Mouse (Mus musculus) MN1 (cell line): ENCODE measurements around the gene Smad3.

ENCODE experiments used
- DNase-seq: peaks from one replicate; pipeline ENCODE4 v3.0.0-alpha.2; 2016; ENCODE audit warnings: low spot score

The Smad3 gene

GRCm38 (mm10) chr9:63632045-63632444 lies 125.7 kb downstream of the Smad3 start:
- no peak for DNase-seq

- DNase-seq, result no peak
These were observed 132.6 kb downstream of the Smad3 start for GRCm38 (mm10) chr9:63625090-63625756.

DNA sequence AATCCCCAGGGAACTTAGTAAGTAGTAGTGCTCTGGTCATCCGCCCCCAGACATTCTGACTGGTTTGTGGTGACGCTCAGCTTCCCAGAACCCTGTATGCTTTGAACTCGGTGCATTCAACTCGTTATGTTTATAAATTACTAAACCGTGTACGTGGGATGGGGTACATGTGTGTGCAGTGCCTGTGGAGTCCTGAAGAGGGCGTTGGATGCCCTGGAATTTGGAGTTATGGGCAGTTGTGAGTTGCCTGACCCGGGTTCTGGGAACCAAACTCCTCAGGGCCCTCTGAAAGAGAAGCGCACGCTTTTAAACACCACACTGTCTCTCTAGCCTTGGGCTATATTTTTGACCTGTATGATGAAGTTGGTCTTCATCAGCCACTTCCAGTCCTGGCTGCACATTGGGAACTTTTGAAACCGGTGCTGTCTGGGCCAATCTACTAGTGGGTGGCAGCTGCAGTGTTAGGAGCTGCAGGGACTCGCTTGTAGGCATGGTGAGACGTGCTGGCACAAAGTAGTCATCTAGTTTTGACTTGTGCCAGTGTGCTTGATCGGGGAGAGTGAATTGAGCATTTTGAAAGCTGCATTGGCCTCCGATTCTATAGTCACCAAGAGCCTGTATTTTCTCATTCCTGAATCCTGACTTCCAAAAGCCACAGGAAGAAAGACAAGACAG lies 133.8 kb downstream of the Smad3 start:
- DNase-seq, result no peak

DNA sequence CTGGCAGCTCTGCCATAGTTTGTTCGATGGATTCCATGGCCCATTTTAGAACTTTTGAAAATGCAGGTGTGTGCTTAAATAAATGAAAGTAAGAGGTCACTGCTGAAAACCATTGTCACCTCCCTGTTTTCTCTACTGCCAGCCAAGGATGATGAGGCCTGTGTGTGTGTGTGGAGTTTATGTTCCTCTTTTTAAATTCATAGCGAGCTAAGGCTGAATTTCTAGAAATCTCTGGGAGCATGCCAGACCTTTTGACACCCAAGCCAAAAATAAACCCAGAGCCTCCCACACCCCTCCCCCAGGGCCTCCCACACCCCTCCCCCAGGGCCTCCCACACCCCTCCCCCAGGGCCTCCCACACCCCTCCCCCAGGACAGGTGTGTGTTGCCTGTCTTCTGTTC lies 139.8 kb downstream of the Smad3 start:
- DNase-seq, result no peak

DNA sequence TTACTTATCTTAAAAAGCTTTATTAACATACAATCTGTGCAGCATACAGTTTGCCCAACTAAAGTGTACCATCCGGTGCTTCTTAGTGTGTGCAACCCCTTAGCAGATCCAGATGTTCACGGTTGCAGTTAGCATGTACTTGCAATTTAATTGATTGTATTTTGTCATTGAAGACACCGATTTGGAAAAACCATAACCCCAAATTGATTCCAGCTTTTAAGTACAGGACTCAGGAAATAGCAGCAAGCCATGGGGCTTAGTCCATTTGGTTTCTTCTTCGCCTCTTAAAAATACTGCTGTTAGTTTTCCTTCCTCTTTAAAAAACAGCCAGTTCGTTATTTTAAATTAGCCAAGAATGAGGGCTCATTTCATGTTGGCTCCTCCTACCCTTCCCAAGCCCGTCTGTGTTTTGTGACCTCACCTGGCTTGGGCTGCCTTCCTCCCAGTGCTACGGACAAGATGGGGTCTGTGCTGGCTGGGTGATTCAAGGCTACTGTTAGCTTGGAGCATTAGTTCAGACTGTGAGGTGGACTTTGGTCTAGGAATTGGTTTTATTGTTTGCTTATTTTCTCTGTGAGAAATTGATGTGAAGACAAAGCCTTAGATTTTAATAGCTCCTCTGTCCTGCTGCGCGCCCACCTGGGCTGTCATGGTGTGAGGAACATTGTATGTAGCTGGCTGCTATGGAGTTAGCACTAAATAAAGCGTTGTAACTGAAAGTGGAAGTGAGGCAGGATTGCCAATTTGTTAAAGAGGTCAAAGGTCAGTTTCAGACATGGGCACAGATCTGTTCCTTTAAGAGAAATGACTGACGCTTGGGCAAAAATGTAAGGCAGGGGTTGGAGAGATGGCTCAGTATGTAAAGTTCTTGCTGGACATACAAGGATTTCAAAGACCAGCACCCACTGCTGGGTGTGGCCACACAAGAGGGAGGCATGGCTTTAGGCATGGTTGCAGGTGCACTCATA lies 143.5 kb downstream of the Smad3 start:
- no peak for DNase-seq

GRCm38 (mm10) chr9:63613569-63613968 lies 144.2 kb downstream of the Smad3 start:
- no peak for DNase-seq

DNA sequence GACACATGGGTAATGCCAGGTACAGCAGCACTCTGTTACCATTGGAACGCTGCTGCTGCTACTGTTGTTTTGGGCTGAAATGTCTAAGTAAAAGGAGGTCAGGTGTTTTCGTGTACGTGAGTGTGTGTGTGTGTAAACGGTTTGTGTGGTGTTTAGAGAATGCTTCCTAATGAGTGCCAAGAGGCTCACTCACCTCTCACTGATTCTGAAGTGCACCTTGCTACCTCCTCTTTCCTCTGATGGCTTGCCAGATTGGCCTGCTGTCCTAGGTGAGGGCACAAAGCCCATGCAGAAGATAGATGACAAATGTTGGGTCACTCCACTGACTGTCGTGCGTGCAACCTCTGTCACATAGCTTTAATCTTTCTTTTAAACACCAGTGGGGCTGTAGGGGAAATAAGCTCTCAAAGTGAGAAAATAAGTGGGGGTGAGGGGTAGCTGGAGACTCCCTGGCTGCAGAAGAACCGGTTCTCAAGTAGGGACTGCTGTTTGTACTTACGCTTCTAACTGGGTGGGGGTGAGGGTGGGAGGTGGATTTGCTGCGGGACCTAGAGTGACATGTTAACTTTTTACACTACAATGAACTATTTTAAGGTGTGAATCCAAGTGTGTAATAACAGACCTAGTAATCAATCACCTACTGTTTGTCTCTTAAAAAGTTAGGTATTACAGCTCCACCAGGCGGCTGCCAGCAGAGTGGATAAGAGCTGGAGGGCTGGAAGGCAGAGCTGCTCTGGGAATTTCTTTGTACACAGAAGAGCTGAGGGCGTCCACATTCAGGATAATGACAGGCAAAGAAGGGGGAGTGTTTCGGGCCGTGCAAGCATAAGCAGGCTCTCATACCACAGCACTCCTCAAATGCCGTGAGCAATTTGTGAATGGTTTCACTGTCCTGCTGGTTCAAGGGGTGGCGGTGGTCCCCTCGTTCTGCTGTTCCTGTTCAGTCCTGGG lies 145.0 kb downstream of the Smad3 start:
- DNase-seq, result no peak

DNA sequence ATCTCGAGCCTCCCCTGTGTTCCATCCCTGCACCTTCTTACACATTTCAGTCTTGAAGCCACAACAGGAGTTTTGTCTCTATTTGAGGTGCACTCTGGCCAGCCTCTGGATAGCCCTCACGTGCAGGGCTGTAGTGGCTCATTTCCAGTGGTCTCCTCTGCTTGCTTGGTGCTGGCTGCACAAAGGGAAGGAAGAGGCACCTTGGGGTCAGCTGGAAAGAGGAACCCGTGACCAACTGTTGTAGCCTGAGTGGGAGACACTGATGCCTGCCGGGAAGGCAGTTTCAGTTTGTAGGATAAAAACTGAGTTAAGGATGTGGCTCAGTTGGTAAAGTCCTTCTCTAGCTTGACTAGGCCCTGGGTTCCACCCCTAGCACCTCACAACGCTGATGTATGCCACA lies 145.8 kb downstream of the Smad3 start:
- no peak for DNase-seq

DNA sequence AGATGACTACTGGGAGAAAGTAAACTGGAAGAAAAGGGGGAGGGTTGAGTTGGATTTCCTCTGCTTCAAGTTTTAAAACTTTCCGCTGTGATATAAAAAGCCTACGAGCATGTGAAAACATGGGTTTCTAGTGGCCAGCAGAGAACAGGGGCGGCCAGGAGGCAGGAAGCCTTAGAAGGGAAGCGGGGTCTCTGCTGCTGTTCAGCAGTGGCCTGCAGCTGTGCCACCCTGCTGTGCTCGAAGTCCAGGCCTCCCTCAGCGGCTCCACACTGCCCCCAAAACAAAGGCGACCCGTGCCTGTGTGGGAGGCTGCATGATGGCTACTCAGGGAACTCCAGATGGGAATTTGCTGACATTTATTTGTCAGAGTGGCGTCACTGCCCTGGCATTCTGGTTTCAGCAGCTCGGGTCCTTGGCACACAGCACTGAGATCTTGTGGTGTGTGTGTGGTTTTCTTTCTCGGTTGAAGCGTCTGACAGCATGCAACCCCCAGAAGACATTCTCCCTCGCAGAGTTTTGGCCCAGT lies 146.9 kb downstream of the Smad3 start:
- DNase-seq, result no peak

DNA sequence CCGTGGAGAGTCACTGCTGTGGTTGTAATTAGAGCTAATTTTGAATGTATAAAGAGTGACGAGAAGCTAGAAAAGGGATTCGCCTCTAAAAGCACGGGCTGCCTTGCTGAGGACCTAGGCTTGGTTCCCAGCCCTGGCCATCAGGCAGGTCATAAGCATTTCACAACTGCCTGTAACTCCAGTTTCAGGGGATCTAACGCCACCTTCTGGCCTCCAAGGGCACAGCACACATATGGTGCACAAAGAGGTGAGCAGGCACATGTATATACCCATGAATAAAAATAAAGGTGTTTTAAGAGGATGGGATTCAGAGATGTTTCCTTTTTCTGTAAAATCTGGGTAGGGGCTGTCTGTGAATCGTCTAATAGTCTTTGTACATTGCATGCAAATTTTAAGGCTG lies 147.6 kb downstream of the Smad3 start:
- DNase-seq, result no peak

DNA sequence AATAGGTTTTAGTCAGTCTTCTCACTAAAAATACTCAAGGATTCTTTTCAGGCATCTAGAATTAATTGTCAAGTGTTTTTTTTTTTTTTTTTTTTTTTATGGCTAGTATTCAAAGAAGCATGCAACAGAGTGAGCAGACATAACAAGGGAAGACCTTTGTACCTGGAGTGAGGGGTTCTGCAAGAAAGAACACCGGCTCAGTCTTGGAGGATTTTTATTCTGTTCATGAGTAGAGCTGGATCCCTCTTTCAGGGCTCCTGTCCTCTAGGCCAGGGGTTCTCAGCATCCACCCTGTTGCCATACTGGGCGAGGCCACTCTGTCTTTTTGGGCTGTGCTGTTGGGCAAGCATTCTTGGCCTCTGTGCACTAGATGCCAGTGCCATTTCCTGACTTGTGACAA lies 148.0 kb downstream of the Smad3 start:
- no peak for DNase-seq

- no peak for DNase-seq
These were observed 148.5 kb downstream of the Smad3 start for GRCm38 (mm10) chr9:63609246-63609645.

DNA sequence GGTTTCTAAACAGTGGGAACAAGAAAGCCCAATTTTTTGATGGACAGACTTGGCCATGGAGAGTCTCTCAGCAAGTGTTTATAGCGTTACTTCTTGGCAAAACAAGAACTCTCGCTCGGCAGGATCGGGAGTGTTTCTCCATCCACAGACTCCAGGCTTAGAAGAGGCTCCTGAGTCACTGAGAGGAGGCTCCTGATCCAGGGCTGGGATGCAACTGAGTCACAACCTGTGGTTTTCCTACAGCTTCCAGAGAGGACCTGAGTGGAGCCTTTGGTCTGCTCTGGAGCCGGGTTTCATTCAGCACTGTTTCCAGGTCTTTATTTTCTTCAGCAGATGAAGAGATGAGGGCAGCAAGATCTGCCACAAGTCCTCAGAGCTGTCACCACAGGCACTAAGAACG lies 149.8 kb downstream of the Smad3 start:
- DNase-seq, result no peak

GRCm38 (mm10) chr9:63606594-63606993 lies 151.2 kb downstream of the Smad3 start:
- DNase-seq, result no peak

DNA sequence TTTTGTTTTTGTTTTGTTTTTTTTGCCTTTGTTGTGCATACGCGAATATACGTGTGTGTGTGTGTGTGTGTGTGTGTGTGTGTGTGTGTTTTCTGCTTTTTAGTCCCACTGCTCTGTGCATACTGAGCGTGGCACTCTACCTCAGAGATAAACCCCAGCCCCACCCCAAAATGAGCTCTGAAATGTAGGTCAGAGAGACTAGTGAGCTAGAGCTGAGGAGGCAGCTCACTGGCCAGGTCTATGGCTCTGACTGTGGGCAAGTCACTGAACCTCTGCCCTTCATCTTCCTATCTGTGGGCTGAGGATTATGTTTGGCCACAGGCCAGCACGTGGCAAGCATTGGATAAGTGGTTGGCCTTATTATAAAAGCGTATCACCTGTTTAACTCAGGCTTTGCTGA lies 153.9 kb downstream of the Smad3 start:
- DNase-seq, result peak; percentile 33

DNA sequence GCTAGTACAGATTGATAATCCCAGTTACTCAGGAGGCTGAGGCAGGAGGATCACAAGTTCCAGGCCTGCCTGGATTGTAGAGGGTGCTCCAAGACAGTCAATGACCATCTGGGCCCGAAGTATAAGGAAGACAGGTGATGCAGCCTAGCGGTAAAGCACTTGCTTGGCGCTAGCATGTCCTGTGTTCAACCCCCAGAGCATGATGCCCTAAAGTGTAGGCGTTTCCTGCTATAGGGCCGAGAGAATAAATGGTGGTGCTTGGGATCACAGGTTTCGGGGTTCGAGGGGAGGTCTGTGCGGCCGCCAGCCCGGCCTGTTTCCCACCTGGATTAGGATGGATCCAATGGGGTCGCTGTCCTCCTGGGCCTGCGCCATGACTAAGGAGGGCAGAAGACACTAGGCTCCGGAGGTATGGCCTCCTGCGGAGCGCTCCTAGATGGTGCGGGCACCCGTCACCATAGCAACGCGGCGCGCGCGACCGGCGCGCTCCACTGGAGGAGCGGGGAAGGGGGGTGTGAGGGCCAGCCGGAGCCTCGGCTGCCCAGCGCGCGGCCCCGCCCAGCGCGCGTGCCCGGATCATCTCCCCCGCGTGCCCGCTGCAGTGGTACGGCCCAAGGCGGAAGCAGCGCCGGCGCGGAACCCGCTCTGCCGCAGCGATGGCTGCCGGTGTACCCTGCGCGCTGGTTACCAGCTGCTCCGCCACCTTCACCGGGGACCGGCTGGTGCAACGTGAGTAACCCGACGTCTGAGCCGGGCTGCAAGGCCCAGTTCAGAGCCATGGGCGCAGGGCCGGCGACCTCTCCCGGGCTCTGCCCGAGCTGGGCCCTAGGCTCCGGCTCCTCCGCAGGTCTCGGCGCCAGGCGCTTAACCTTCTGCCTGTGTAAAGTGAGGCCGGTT lies 155.5 kb downstream of the Smad3 start, which contains the start of the genes Iqch and Aagab:
Gene Iqch (minus strand): TSS at position 451 of the 897 bp plus-strand sequence.
Gene Aagab (plus strand): TSS at position 618 of the 897 bp plus-strand sequence.
- DNase-seq, result peak; percentile 95
